ENCODE assay signal across 12 mouse cellular contexts in the genomic region with DNA sequence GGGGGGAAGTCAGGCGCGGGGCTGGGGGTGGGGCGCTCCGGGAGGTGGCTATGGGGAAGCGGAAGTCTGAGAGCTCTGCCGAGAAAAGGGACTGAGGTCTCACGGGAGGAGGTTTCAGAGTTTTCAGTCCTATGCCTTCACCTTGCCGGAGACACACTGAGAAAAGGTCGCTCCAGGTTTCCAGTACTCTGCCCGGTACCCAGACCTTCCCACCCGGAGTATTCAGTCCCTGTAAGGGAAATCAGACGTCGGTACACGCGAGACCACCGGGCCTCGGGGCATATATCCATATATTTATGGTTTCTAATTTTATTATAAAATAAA. TPM values are rescaled to one million over a fixed set of nuclear protein-coding genes. Genes with fewer than 3 reads are reported as not detected.
DNase-seq lines count a peak whose midpoint lies in the region; ATAC-seq and TF ChIP-seq lines count a peak whose summit lies in the region.
"Had no signal": no experiment of that assay in that cellular context is flagged by ENCODE, and none has a peak within 500 bp of the region (broad histone marks: within the 10 kb centered on the region; RNA-seq: fewer than 3 reads in every experiment).

No protein-coding gene starts in this region.

- intact Hi-C loops in heart, adult 2 months (cut with DNase I): no loop called here

- no peak for ATAC-seq in heart, embryonic 13.5 days (ENCODE audit: extremely low read depth, insufficient number of reproducible peaks, low FRiP score, low TSS enrichment)
- no peak for ATAC-seq in limb, embryonic 12.5 days (ENCODE audit: insufficient number of reproducible peaks, insufficient read depth, low FRiP score, low TSS enrichment, low read depth)
- ATAC-seq: intestine, embryonic 16.5 days had no signal

- H3K36me3 ChIP-seq in heart, embryonic 13.5 days: no peaks in the 10 kb centered on the region
- H3K36me3 ChIP-seq in heart, adult 2 months (ENCODE audit: control insufficient read depth, insufficient read depth, low read length): no peaks in the 10 kb centered on the region
- H3K36me3 ChIP-seq in limb, embryonic 12.5 days: no peaks in the 10 kb centered on the region

- no peaks in the 10 kb centered on the region for H3K9me3 ChIP-seq in heart, embryonic 13.5 days
- H3K9me3 ChIP-seq in limb, embryonic 12.5 days: no peaks in the 10 kb centered on the region

- TF ChIP-seq EP300 in heart, adult 2 months (IDR thresholded peaks at IDR 0.05; ENCODE audit: insufficient read depth, low read depth, low read length): no peak

- WGBS in heart, embryonic 13.5 days: under 1% methylated on average over 15 of the region's 17 CpGs
- WGBS in heart, adult 2 months: 3% methylated on average over 17 of the region's 17 CpGs
- WGBS in limb, embryonic 12.5 days: 2% methylated on average over 13 of the region's 17 CpGs

- H3K79me2 ChIP-seq in heart, adult 2 months (replicated peaks; ENCODE audit: control insufficient read depth, insufficient read depth, low read length): no peaks in the 10 kb centered on the region

- TF ChIP-seq CTCF in heart, adult 2 months (IDR thresholded peaks at IDR 0.05): no peak

- H3K27me3 ChIP-seq in heart, embryonic 13.5 days (replicated peaks): peaks cover 100% of the 10 kb centered on the region
- peaks cover 43% of the 10 kb centered on the region for H3K27me3 ChIP-seq in heart, adult 2 months (ENCODE audit: control insufficient read depth, insufficient read depth, low read length)
- peaks cover 95% of the 10 kb centered on the region for H3K27me3 ChIP-seq in limb, embryonic 12.5 days

- peaks cover 49% of the 10 kb centered on the region for H3K4me1 ChIP-seq in heart, embryonic 13.5 days
- H3K4me1 ChIP-seq in heart, adult 2 months (ENCODE audit: control insufficient read depth, insufficient read depth, low read length): peaks cover 2% of the 10 kb centered on the region; the same call in 1 of the 2 replicates
- H3K4me1 ChIP-seq in limb, embryonic 12.5 days (replicated peaks): peaks cover 53% of the 10 kb centered on the region

- peak overlapping the region; percentile 9; the same call in 1 of the 2 replicates for H3K4me2 ChIP-seq in heart, embryonic 13.5 days
- H3K4me2 ChIP-seq in limb, embryonic 12.5 days: peak overlapping the region; percentile 72

- no peak overlapping the region for H3K9ac ChIP-seq in heart, embryonic 13.5 days
- H3K9ac ChIP-seq in heart, adult 2 months (ENCODE audit: low read depth, low read length): no peak overlapping the region
- peak overlapping the region; percentile 86 for H3K9ac ChIP-seq in limb, embryonic 12.5 days (replicated peaks)

- no peak overlapping the region for H3K27ac ChIP-seq in heart, embryonic 13.5 days (replicated peaks)
- H3K27ac ChIP-seq in heart, adult 2 months: no peak overlapping the region
- H3K27ac ChIP-seq in limb, embryonic 12.5 days: no peak overlapping the region
- H3K27ac ChIP-seq: left cerebral cortex, adult 2 months had no signal

- DNase-seq in heart, adult 2 months: no peak
- DNase-seq in retina, embryonic 14.5 days (ENCODE audit: low spot score): peak; percentile 21
- no peak for DNase-seq in retina, postnatal 1 day
- DNase-seq in layer of hippocampus, adult 8-10 months (ENCODE audit: low spot score in 2 of 2): no peak
- DNase-seq in thymus, postnatal 10 days (ENCODE audit: low spot score in 2 of 2): no peak
- DNase-seq in spleen, postnatal 14 days (ENCODE audit: low spot score in 2 of 2): no peak
- DNase-seq: lung, postnatal 36 days; right cerebral cortex, postnatal 14 days had no signal

- TF ChIP-seq POLR2A in heart, adult 2 months (IDR thresholded peaks at IDR 0.05; ENCODE audit: insufficient read depth, low read depth, low read length): no peak

- H3K4me3 ChIP-seq in heart, embryonic 13.5 days: peak overlapping the region; percentile 14; the same call in 1 of the 2 replicates
- no peak overlapping the region for H3K4me3 ChIP-seq in heart, adult 2 months
- peak overlapping the region; percentile 59 for H3K4me3 ChIP-seq in limb, embryonic 12.5 days (replicated peaks)
- H3K4me3 ChIP-seq: left cerebral cortex, adult 2 months had no signal

RNA-seq across cellular contexts. Expression of a gene that starts 4.1 kb away (rescaled TPM):
- polyA plus RNA-seq in heart, embryonic 13.5 days (2015; fragmentation: Nextera tagmentation; extraction: Ambion mirVana): 0.27 and 0.39 TPM in 2 replicates
- total RNA-seq in heart, adult 2 months (2021): under 1 TPM in 1 of 2 experiments, not detected in 1; 0.43 TPM
- polyA plus RNA-seq in heart, adult 2 months (2012; rRNA removed): 0.18 and 0.35 TPM in 2 replicates
- 11.0 and 12.3 TPM in 2 replicates for polyA plus RNA-seq in limb, embryonic 12.5 days (2016; fragmentation: Nextera tagmentation; extraction: Ambion mirVana)
- under 1 TPM in 2 of 4 experiments, not detected in 2; 0.29 to 0.36 TPM for total RNA-seq in layer of hippocampus, adult 8-10 months (2022)
